Mouse (Mus musculus): ENCODE measurements at regions not wholly inside any gene's neighbourhood (a gene's known extent, or its start where the extent isn't known, plus 50 kb on each side); places are given as distances from the start of the nearest gene placed in this dataset.
A peak's percentile ranks its signal among the peaks of the same experiment; 100 is the strongest.

DNA sequence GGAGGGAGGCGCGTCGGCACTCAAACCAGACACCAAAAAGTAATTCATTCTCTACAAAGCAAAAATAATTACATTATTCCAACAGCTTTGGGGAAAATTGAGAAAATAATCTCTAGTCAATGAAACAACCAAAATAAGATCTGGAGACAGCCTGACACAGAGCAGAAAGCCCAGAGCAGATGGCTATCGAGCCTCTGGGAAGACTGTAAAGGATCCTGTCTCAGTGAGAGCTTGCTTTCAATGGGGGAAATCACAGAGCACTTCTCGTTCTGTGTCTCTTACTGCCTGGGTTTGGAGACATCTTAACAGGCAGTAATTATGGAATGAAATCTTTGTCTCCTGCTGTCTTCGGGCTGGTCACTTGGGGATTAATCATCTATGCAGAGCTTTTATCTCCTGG is 226.7 kb upstream of the F930015N05Rik start:
- no peak for DNase-seq

DNA sequence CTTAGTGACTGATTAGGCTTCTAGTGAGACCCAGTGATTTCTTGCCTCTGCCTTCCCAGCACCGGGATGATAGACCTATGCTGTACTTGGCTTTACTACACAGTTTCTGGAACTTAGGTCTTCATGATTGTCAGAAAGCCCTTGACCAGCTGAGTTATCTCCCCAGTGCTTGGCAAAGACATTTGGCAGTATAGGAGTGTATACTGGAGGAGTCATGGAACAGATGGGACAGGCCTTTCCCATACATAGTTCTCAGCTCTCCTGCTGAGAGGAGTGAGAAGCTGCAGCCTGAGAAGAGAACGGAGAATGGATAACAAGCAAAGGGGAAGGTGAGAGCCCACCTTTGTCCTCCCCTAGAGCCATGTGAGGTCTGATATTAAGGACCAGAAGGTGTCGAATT is 230.6 kb upstream of the F930015N05Rik start:
- no peak for DNase-seq

DNA sequence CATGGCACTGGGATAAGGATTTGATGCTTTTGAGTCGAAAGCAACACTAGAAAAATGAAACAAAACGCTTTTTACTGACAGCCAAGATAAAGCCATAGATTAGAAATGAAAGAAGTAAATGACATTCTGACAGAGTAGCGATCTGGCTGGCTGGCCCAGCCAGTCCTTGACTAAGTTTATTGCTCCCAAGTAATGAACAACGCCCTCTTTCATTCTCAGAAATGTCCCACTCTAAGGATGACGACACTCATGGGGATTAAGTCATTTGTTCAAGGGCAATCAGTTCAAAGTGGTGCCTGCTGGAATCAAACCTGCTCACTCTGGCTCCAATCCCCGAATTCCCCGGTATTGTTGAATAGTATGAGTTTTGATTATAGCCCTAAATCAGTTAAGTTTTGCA is 231.1 kb upstream of the F930015N05Rik start:
- no peak for DNase-seq

DNA sequence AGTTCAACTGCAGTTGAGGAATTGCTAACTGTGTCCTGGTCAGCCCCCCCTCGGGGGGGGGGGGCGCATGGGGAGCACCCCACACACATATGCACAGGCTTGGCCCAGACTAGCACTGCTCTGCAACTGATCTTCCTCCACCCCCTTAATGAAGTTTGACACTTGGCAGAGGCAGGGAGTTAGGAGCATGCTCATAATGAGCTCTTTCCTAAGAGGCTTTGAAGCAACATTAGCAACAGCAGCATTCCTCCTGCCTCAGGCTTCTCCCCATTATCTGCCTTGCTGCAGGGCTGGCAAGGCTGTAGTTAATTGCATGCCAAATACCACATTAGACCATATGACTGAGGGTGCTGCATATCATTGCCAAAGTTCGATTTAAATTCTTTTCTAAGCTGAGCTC is 235.4 kb upstream of the F930015N05Rik start:
- DNase-seq, result no peak

DNA sequence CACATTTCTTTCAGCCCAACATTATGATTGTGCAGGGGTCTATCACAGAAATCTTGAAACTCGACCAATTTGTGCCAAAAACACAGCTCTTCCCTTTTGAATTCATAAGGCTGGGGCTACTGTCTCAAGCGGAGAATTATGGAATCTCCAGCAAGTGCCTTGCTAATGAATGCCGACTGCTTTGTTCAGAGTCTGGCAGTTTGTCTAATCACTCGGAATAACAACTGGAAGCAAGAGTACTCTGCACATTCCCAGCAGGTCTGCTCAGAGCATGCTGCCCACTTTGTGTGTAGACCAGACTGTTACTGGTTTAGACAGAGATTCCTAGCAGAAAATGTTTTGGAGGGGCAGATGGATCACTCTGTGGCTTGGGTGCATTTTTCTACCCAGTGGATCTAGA is 237.1 kb upstream of the F930015N05Rik start:
- no peak for DNase-seq

DNA sequence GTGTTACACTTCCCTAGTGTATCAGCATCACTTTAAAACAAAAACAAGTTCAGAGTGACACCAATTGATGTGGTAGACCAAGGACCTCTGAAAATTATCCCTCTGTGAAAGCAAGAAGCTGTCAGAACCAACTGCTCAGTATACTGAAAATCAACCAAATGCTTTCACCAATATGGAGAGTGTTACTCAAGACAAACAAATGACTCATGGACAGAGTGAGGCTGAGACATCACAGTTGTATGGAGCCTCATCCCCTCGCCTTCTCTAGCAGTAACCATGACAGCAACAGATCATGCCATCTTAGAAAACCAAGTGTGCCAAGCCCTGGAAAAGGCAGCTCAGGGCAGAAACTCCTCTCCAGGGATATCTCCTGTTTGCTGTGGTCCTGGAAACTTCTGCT is 267.3 kb upstream of the F930015N05Rik start:
- no peak for DNase-seq

DNA sequence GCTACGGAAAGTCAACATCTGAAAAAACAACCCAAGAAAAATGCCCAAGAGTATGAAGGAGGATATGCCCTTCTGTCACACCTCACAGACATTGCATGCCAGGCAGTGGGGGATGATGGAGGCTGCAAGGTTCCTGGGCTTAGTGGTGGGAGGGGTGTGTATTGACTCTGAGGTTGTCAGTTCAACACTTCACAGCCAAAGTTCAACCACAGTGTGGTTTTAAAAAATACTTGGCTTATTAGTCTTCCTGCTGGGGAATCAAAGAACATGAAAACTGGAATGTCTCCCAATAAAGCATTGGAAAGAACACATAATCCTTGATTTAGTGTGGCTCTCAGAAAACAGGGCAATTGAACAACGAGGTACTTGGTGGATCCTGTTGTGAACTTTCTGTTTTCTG is 267.0 kb upstream of the Elac2 start:
- no peak for DNase-seq

DNA sequence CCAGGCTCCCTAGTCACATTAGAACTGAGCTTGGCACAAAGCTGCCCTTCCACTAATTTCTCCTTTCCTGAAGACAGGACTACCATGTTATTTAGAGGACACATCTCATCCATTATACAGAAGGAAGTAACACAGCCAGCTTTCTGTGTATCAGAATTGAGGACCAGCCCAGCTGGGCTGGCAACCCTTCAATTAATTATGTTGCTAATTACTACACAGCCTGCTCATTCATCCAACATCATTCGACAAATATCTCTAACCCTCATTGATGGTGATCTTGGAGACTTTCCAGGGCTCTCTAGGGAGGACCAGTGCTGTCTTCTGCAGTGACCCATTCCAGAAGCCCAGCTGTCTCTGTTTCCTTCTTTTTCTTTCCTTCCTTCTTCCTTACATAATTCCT is 263.7 kb upstream of the Elac2 start:
- no peak for DNase-seq

DNA sequence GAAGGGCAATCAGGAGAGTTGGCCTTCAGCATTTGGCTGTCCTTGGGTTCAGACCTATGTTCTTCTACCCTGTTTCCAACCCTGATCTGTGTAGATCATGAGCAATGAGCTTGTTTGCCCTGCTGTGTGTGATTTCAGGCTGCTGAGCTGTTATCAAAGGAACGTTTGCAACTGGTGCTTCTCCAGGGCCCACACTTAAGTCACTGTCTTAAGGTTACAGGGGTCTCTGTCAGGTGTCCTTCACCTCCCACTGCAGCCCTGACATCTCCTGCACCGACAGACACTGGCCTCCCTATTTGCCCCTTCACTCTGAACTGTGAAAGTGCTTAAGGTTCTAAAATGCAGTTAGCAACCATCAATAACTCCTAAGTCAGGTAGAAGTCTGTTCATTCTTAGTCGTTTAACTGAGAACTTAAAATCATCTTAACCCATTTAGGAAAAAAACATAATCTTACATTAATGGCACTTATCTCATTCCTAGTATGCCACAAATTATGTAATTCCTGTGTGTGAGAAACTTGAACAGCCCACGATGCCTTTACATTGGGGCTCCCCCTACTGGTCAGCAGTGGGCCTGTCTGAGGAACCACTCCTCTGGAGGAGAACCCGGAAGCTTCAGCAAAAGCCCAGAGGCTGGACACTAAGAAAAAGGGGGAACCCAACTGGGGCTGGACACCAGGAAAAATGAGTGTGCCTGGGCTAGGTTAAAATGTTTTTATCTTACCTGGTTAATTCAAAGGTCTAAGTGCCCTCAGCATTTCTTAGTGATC is 260.3 kb upstream of the Elac2 start:
- DNase-seq, result peak; percentile 81 to 90

DNA sequence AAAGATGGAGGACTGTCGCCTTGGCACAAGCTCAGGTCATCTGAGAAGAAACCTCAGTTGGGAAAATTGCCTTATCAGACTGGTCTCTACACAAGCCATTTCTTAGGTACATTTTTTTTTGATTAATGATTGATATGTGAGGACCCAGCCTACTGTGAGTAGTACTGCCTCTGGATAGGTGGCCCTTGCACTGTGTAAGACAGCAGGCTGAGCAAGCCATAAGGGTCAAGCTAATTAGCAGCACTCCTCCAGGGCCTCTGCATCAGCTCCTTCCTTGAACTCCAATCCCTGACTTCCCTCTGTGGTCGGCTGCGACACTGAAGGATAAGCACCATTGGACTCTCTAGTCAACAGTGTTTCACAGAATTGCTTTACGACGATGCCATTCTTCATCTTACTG is 252.6 kb upstream of the Elac2 start:
- DNase-seq, result no peak

DNA sequence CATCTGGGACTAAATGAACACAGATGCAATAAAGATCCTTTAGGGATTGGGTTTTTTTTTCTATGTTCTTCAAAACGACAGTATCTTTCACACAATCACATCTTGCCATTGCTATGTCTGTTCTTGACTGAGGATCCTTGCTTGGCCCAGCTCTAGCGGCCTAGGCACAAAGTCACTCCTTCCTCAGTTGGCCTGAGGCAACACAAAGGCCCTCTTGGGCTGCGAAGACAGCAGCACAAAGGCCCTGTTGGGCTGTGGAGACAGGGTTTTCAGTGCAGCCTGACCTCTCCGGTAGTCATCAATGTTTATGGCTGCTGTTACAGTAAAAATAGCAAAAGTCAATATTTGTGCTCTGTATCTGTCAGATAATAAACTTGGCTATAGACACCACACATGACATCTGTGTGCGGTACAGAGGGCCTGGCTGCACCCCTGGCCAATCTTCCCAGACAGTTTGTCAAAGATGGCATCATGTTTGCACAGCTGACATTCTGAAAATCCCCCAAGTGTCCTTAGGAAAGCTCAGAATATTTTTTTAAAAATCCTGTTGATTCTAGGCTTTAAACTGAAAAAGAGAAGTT is 250.9 kb upstream of the Elac2 start:
- DNase-seq, result no peak

DNA sequence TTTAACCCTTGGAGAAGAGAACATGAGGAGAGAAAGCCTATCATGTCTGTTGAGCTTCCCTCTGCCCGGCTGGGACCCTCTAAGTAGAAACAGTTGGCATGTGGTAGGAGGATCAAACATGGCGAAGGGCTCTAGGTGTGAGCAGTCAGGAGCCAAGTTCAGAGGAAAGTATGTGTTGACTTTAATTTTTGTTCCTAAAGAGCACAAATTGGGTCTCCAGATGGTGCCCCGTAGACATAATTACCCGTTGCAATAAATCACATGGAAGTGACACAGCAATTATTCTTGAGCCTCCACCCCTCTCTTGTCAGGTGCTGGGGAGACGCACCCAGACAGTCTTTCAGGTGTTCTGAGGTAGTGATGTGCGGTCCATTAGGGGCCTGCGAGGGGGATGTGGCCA is 239.9 kb upstream of the Elac2 start:
- no peak for DNase-seq

DNA sequence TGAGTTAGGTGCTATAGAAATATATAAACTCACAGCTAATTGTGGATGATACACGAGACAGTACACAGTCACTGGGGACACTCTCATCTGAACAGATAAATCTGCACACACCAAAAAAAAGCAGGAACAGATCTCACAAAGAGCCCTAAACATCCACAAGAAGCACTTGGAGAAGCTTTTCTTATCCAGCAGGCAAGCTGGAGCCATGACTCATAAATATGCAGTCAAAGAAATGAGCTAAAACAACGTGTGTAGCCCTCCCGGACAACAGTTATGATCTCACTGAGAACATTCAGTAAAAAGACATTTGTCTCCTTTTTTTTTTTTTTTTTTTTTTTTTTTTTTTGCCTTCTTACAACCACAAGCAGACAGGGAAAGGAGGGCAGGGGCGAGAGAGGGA is 235.1 kb upstream of the Elac2 start:
- DNase-seq, result no peak

DNA sequence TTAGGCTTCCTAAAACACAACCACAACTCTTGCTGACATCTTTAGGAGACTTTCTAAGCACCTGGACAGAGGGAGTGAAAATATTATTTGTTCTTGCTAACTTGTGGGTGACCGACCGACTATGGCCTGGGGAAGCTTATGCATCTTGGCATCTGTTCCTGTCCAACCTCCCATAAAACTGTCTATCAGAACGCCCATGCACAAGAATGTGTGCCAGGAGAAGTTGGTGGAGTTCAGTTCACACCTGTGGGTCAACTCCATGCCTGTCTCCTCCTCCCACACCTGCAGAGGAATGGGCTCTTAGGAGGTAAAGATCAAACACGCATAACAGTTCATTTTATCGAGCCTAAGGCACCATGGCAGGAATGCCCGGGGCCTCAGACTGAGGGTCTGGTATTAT is 232.7 kb upstream of the Elac2 start:
- no peak for DNase-seq

DNA sequence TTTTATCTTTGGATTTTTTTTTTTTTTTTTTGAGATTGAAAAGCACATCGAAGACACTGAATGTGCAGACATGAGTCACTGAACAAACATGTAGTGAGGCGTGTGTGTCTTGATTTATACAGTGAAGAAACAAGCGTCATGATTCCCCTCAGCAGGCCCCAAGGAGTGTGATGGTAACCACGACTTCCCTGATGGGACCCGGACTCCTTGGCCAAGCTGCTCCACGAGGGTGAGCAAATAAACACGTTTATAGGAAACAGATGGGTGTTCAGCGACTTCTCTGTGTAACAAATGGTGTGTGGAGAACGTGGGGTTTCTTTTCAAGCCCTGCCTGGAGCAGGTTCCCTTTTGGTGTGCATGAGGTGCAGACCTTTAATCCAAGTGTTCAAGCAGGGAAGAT is 228.9 kb upstream of the Elac2 start:
- DNase-seq, result no peak

DNA sequence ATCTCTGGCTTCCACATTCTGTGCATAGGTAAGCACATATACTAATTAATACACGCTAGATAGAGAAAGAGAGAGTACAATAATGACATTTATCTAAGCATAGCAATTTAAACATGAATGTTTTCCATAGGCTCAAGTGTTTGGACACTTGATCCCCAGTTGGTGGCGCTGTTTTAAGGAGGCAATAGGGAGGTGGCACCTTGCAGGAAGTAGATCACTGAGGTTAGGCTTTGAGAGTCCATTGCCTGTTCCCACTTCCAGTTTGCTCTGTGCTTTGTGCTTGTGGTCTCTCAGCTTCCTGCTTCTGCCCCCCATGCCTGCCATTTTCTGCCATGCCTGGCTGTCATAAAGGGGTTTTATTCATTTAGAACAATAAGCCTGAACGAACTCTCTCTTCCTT is 226.5 kb upstream of the Elac2 start:
- no peak for DNase-seq

DNA sequence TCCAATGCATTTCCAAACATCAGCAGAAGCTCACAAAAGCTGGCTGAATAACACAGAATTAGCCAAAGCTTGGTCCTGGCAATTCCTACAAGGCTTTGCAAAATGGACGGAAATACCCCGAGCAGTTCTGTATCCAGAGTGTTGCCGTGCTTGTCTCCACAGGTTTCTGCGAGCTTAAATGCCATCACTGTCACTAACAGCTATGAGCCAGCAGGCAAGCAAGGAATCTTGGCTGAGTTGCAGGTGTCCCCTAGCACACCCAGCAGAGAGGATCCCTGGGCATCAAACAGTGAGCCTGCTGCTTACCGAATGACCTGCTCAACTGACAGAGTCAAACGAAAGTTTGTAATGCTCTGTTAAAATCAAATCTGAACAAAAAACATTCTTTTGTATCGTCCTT is 226.0 kb upstream of the Elac2 start:
- DNase-seq, result no peak

DNA sequence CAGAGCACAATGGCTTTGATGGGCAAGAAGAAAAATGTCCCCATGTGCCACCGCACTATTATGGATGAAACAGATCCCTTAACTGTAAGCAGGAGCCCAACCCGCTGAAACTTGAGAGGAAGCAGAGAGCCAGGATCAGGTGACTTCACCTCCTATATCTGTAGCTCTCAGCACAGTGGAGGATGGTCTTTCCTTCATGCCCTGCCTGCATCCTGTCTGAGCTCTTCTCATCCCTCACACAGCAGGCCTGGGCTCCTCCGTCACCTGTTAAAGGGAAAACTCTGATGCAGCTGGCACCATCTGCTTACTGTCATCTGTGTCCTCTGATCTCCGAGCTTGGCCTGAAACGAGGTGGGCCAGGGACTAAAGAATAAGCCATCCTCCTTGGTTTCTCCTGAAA is 224.8 kb upstream of the Elac2 start:
- DNase-seq, result no peak

DNA sequence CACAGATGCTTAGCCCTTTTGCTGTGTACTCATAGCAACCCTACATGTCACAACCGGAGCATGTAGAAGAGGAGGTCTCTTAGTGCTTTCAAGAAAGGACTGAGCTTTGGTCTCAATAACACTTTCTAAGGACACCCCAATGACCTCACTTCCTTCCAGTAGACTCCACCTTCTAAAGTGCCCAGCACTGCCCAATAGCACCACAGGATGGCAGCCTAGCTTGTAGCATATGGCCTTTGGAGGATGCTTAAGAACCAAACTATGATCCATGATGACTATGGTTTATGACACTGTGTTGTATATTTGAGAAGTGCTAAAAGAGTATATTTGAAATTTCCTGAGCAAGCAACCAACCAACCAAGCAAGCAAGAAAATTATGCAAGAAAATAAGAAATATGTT is 223.3 kb upstream of the Elac2 start:
- no peak for DNase-seq

DNA sequence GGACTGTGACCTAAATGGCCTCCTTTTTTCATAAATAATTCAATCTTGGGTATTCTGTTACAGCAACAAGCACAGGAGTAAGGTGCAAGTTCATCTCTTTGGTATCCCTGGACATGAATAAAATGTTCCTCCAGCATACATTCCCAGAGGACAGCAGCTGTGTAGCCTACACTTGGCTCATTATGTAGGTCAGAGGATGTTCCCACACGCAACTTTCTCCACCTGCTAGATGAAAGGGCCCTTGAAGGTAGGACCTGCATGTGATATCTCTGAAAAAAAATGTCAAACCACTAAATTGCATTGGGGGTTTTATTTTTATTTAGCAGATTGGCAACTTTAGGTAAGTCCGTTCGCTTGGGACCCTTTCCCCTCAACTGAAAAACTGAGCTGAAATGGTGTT is 218.2 kb upstream of the Elac2 start:
- no peak for DNase-seq

DNA sequence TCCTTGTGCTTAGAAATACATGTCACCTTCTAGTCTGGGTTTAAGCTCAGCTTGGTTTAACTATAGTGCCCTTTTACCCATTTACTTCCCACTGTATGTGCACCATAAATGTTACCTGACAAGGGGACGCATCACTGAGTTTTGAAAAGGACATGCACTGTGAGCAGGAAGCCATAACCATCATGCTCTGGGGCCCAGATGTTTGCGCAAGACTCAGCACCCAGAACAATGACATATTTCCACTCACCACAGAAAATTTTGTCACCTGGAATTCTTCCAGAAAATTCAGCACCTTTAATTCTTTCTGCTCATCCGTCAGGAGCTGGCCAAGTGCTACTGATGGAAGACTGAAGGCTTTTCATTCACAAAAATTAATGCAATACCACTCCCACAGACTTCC is 216.1 kb upstream of the Elac2 start:
- no peak for DNase-seq

DNA sequence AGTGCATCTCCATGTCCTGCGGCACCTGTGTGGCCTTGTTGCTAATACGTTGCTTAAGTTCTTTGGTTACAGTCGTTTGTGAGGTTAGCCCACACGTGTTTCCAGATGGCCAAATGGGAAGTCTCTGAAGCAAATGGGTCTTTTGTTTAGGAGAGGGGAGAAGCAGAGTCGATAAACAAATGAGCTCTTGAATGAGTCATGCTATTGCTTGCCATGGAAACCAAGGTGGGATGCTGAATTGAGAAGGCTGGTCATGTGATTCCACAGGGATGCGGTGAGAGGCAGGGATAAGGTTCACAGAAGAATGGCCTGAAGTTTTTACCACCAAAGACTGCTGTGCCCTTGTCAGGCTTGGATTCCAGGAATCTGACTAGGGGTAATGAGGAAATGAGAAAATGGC is 214.8 kb upstream of the Elac2 start:
- no peak for DNase-seq

DNA sequence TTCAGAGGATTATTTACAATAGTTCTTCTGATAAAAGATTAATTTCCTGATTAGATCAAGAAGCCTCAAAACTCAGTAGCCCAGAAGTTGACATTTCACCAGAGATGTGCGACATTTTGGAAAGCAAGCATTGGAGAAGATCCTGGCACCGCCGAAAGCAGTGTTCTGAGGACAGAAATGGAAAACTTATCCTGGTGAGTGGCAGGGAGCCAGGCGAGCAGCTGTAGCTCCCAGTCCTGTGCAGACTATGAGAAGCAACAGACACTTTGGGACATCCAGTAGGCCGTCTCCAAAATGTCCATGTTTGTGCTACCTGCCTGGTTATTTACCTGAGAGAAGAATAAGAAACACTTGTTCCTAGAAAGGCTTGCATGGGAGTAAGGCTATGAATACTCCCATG is 202.1 kb upstream of the Elac2 start:
- no peak for DNase-seq

DNA sequence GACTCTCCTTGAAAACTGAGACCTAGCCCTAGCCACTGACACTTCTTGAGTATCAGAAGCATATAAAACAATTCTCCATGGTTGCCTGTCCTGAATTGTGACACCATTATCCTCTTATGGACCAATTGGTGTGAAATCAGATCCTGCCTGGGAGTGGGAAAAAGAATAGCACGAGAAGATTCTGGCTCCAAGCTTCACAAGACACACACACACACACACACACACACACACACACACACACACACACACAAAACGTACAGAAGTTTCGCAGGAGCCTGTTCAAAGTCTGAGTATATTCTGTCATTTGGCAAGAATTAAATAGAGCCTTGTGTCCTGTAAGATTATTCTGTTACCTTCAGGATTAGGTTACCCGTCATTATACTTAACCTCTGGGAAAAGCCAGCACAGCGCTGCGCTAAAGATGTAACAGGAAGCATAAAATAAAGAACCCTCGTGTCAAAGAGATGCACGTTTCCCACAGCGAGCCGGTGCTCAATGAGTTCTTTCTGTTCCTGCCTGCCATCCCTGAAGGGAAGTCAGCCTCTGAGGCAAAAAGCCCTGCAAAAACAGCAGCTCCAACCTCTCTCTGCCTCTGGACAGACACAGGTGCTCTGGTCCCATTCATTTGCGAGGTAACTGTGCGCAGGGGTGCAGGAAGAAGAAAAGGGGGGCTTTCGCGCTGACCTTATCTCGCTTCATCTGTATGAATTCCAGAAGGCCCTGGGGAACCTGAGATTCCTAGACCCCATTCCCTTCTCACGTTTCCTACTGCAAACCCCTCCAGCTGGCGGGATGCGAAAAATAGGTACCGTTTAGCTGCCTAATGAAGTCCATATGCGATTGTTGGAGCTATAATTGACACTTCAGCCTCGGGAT is 178.4 kb upstream of the Elac2 start:
- no peak for DNase-seq
